Mouse (Mus musculus) embryo, embryonic 11 days (tissue): Measurements from ENCODE around the gene Gng3.
A peak's percentile ranks its signal among the peaks of the same experiment; 100 is the strongest.
"Not testable (repeated sequence)": the region's sequence is repeated elsewhere in the genome, so short reads cannot be mapped to it uniquely, and the experiment has no call there.

Experiments
- DNase-seq: peaks from one replicate; pipeline ENCODE4 v3.0.0-alpha.2; 2015

The Gng3 gene

GRCm38 (mm10) chr19:8844371-8845129, 5.6 kb upstream of the Gng3 start:
- peak; percentile 88 for DNase-seq

- no peak for DNase-seq
Measured at GRCm38 (mm10) chr19:8842961-8843360, 4.0 kb upstream of the Gng3 start.

GRCm38 (mm10) chr19:8841012-8841411, 2.0 kb upstream of the Gng3 start:
- DNase-seq: no peak

- DNase-seq: peak; percentile 84
Measured at GRCm38 (mm10) chr19:8839908-8840791, 1.2 kb upstream of the Gng3 start.

- peak; percentile 39 for DNase-seq
Measured at GRCm38 (mm10) chr19:8838041-8838730, 808 bp downstream of the Gng3 start.

DNA sequence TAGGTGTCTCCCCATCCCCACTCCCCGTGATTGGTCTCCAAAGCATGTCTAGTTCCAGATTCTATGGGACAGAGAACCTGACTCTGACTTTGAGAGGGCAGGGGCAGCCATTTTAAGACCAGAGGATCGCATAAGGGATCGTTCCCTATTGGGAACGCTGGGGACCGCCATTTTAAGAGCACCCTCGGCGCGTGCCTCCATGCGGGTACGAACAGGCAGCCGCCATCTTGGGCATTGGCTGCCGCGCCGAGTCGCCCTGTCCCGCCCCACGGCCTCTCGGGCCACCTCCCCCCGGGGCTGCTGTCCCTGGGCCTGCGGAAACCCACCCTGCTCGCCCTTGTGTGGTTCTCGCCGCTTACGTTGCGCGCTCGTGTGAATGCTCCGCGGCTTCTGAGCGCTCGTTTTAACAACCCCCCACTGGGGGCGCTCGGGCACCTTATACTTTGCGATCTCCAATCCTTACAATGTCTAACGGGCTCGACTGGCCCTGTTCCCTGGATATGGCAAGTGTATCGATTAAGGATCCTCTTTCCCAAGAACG, 1.7 kb downstream of the Gng3 start, which contains the start of gene Bscl2:
TSS of gene Bscl2 (plus strand) at position 217 of the 541 bp plus-strand sequence.
- peak; percentile 92 for DNase-seq

GRCm38 (mm10) chr19:8836327-8836726, 2.7 kb downstream of the Gng3 start:
- DNase-seq: not testable (repeated sequence)

GRCm38 (mm10) chr19:8832971-8833370, 6.0 kb downstream of the Gng3 start:
- no peak for DNase-seq

- DNase-seq: no peak
Measured at GRCm38 (mm10) chr19:8831262-8831661, 7.7 kb downstream of the Gng3 start.

GRCm38 (mm10) chr19:8830664-8831063, 8.3 kb downstream of the Gng3 start:
- DNase-seq: no peak

GRCm38 (mm10) chr19:8829660-8830059, 9.3 kb downstream of the Gng3 start, which contains the start of gene AC129217.1:
Gene AC129217.1, plus strand, starts transcription at chr19:8829773.
- DNase-seq: no peak

- DNase-seq: no peak
Measured at GRCm38 (mm10) chr19:8822696-8823095, 16.3 kb downstream of the Gng3 start.

DNA sequence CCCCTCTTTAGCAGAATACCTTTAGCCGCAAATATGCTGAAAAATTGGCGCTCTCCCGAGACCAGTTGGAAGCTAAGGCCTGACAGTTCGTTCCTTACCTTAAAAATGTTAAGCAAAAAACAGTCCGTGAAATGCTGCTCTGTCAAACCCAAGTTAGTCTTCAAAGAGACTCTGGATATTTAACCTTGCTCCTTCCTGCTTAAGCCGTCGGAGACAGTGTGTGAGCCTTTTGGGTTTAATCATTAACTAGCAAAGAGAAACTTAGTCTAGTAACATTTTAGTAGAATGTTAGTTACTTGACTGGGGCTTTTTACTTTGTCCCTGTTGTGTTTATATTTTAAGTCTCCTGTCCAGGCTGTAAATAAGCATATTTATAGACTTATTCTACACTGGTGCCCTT, 17.8 kb downstream of the Gng3 start:
- no peak for DNase-seq

GRCm38 (mm10) chr19:8820424-8820956, 18.5 kb downstream of the Gng3 start:
- DNase-seq: no peak

GRCm38 (mm10) chr19:8819596-8820423, 19.2 kb downstream of the Gng3 start, which contains the start of gene Hnrnpul2:
Gene Hnrnpul2, plus strand, starts transcription at chr19:8820010.
- peak; percentile 99 for DNase-seq

DNA sequence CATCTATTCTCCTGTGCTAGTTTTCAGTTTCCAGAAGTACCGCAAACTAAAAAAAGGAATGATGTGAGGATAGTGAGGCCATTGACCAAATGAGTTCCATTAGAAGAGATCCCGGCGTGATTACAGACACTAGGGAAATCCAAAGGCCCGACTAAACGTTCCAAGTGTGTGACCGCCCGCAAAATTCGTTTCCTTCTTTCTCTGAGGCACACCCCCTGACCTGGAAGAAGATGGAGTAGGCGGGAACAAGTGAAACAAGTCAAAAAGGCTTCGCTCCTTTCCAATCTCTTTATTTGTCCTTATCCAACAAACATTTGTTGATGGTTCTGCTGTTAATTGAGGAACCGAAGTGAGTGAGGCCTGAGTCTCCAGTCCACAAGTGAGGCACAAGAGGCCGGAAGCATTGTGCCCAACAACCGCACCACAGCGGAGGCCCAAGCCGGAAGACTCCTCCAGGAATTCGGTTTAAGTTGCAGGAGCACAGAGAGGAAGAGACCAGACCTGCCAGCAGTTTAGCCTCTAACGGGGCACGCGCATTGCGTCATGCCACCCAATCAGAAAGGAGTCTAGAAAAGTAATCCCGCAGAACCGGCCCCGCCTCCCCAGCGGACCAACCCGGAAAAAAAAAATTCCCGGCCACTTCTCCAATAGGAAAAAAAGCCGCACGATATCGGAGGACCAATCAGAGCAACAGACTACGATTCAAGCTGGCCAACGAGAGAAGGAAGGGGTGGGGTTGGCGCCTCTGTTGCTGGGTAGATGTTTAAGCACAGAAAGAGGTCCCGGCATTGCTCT, 20.0 kb downstream of the Gng3 start, which contains the start of gene Ttc9c:
TSS of gene Ttc9c (minus strand) at position 533 of the 795 bp plus-strand sequence.
- peak; percentile 99 for DNase-seq

DNA sequence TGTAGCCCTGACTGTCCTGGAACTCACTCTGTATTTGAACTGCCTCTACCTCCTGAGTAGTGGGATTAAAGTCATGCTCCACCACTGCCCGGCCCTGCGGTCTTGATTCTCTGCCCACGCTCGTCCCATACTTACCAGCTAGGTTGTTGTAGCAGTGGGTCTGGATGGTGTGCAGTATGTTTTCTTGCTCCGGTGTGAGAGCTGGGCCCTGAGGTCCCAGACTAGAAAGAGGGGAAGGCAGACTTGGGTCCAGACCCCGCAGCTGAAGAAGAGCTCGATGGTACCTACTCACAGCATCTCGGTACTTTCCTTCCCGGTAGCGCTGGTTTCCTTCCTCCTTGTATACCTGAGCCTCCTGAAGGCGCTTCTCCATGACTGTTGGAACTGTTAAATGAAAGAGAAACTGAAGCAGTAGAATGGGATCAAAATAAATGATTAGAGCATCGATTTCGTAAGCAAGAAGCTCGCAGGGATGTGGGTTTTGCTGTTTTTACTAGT, 20.6 kb downstream of the Gng3 start:
- DNase-seq: no peak

GRCm38 (mm10) chr19:8817001-8817400, 22.0 kb downstream of the Gng3 start:
- DNase-seq: no peak

DNA sequence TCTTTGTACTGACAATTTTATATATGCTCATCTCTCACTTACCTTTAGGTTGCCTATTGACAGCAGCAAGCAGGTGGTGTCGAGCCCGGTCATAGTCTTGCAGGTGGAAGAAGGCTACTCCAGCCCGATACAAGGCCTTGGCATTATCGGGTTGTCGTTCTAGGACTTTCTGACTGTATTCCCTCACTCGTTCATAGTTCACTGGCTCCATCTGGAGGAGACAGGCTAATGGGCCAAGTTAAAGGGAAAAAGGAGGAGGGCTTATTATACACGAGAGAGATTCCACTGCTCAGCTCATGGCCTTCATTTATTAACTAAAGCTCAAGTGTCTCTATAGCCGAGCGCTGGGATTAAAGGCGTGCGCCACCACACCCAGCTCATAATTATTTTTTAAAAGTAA, 23.2 kb downstream of the Gng3 start:
- no peak for DNase-seq

DNA sequence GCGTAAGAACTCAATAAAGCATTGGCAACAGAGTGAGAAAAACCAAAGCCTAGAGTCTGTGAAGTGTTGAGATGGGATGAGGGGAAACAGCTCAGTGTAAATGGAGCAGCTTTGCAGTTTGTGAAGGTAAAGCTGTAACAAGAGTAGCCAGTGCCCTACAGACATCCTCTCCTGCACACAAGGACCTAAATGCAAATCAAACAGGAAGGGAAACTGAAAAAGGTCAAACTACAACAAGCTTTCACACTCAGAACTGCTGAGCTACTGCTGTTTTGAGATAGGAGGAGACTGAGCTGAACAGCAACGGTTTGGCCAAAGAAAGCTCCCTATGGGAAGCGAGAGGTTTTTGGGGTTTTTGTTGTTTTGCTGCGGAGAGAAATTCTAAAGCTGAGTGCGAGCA, 32.2 kb downstream of the Gng3 start:
- no peak for DNase-seq
